Mouse (Mus musculus): ENCODE measurements around the gene Rsph14.

Gene Rsph14

GRCm38 (mm10) chr10:74994863-74995262 is 37.5 kb downstream of the Rsph14 start:
- DNase-seq (ENCODE audit: low read depth, low spot score): no peak

GRCm38 (mm10) chr10:74990584-74991322 is 41.6 kb downstream of the Rsph14 start:
- no peak for DNase-seq (ENCODE audit: low read depth, low spot score)

- DNase-seq (ENCODE audit: low read depth, low spot score): peak; percentile 65
Measured at GRCm38 (mm10) chr10:74989814-74990213, 42.6 kb downstream of the Rsph14 start.

DNA sequence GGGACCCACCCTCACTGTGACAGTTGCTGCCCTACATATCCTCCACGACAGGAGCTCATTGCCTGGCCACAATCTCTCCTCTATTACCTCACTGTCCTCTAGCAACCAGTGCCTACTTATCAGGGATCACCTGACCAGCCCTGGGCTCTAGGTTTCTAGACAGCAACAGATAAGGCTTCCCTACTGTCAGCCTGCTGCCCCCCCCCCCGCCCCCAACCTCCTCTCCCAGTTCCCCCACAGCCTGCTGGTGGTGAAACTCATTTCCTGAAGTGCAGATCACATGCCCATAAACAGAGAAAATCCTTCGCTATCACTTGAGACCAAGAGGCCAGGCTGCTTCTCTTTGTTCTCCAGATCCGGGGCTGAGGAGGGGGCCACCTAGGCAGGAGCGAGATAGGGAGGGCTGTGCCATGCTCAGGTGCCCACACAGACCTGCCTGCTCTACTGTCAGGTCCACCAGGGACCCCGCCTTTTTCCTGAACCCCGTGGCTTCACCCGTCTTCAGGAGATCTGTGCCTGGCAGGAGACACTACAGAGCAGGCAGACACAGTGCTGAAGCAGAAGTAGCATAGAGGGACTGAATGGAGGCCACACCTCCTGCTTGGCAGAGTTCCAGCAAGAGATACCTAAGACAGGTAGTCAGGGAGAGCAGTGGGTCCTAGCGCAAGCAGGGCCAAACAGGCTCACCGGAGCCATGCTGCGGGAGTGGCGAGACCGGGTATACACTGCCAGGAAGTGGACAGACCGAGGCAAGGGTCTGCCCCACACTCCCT is 44.5 kb downstream of the Rsph14 start:
- DNase-seq (ENCODE audit: low read depth, low spot score): no peak

DNA sequence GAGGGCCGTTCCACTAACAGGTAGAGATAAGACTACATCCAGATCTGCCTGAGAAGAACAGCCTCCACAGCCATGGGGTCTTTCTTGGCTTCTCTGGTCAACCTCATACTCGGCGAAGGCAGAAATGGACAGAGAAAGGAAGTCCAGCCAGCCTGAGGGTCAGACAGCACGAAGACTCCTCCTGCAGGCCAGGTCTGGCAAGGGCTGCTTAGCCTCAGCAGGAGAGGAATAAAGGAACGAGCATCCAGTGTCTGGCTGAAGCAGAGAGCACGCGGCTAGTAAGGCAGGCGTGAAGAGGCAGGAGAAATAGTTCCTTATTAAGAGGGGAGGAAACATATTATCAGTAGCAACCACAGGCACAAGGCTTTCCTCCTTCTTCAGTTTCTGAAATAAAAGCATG is 49.2 kb downstream of the Rsph14 start:
- DNase-seq (ENCODE audit: low read depth, low spot score): no peak

DNA sequence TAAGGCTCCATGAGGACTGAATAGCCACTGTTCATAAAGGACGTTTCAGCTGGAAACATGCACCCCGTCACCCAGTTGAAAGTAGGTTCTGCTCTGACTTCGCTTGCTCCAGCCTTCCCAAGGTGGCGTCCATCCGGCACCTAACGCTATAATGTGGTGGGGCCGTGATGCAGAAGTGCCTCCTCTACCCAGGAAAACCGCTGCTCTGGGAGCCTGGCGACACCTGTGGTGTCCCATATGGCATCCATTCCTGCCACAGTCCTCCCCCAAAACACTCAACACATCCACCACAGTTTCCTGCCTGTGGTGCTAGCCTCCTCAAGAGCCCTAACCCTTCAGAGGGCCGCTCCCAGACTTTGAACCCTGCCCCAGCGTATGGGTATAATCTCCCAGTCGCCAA is 51.2 kb downstream of the Rsph14 start:
- DNase-seq (ENCODE audit: low read depth, low spot score): no peak

DNA sequence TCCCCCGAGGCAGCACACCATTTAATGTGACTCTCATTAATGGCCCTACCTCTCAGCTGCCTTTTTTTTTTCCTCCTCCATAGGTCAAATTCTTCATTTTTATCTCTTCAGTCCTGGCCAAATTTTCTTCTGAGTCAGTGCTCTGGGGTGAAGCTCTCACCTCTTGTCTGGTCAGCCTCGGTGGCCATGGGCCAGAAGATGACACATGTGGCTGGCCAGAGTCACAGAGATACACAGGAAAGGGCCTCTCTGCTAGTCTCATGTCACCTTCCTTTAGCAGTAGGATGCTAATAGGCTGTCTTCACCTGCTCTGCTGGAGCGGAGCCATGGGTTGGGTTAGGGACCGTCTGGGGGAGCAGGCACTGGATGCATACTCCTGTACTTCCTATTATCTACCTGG is 54.3 kb downstream of the Rsph14 start:
- no peak for DNase-seq (ENCODE audit: low read depth, low spot score)

DNA sequence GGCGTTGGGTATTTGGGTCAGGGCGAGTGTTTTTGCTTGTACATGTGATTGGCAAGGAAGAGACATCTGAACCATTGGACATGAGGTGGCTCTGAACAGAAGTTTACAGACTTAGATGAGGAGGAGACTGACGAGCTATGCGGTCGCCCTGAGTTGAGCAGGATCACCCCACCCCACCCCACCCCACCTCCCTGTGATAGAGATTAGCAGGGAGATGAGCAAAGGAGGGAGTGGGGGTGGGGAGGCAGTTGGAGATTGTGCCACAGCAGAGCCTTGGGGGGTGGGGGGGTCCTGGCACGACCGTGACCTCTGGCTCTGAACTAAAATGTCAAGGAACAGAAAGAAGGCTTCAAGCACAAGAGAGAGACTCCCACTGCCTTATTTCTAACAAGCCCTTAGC is 56.0 kb downstream of the Rsph14 start:
- no peak for DNase-seq (ENCODE audit: low read depth, low spot score)

DNA sequence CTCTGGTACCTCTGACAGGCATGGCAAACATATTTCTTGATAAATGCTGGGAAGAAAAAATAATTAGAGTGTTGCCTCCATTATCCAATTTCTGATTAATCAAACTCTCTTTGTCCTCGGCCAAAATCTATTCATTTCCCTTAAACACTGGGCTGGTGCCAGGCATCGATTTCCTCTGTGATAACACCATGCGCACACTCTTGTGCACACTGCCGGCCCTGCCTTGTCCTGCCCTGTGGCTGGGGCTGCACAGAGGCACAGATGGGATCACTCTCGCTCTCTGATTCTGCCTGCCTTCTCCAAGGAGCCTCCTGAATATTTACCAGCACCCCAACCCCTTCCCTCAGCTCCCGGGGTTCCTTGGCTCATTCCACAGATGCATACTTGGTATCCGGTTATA is 56.8 kb downstream of the Rsph14 start:
- no peak for DNase-seq (ENCODE audit: low read depth, low spot score)

DNA sequence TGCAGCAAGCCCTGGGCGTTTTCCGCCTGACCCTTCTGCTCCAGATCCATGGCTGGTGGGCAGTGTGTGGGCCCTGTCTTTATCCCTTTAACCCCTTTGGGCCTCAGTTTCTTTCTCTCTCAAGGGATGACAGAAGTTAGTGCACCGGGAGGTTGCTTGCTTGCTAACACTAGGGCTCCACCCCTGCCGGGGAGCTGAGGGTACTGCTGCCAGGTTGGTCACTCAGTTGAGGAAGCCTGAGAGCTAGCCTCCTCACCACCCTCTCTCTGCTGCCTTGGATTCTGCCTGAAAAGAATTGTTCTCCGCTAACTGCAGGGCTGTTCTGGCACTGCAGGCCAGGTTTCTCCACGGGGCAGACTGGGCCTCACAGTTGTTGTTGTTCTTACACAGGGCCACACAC is 59.4 kb downstream of the Rsph14 start:
- DNase-seq (ENCODE audit: low read depth, low spot score): no peak

GRCm38 (mm10) chr10:74969266-74969665 is 63.1 kb downstream of the Rsph14 start:
- DNase-seq (ENCODE audit: low read depth, low spot score): peak; percentile 49

DNA sequence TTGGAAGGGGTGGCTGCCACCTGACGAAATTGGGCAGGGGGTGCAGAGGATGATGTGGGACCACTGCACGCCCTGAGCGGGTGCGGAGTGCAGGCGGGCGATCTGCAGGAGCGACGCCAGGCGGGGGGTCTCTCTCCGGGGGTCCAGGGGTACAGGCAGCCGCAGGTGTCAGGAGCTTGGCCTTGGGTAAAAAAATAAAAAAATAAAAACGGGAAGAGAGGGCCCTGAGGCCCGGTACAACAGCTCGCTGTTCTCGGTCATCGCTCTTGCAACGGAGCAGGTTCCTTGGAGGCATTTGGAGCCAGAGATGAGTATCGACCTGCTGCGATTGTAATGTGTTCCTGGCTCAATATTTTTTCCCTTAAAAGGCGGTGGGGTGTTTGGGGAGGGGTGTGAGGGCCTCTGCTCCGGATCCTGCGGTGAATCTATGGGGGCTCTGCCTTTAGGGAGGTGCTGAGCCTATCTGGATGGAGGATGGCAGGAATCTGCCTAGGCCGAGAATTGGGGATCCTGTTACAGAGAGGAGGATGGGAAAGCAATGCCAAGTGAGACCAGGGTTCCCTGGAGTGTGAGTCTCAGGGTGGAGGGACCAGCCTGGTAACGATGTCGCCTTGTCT is 64.6 kb downstream of the Rsph14 start:
- peak; percentile 49 for DNase-seq (ENCODE audit: low read depth, low spot score)

GRCm38 (mm10) chr10:74966850-74967451 is 65.4 kb downstream of the Rsph14 start, which contains the start of gene Gnaz:
Gnaz (plus strand) TSS chr10:74967177.
- peak; percentile 98 for DNase-seq (ENCODE audit: low read depth, low spot score)

DNA sequence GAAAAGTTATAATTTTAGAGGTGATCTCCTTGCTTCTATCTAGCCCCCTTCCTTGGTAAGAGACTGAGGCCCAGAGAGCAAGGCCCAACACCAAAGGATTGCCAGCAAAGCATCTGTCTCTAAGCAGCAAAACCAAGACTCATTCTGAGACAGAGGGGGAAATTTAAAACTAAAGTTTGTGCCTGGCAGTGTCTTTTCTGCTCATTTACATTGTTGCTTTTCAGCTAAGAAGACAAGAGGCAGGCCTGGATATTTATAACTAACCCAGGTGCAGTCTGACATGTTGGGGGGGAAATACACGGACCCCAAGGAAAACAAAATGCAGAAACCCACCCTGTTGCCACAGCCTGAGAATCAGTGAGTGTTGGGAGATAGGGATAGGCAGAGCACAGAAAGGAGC is 68.0 kb downstream of the Rsph14 start:
- DNase-seq (ENCODE audit: low read depth, low spot score): peak; percentile 87

GRCm38 (mm10) chr10:74952830-74953443 is 79.4 kb downstream of the Rsph14 start:
- DNase-seq (ENCODE audit: low read depth, low spot score): peak; percentile 94

GRCm38 (mm10) chr10:74940795-74941194 is 91.6 kb downstream of the Rsph14 start:
- peak; percentile 52 for DNase-seq (ENCODE audit: low read depth, low spot score)

GRCm38 (mm10) chr10:74939300-74939699 is 93.1 kb downstream of the Rsph14 start:
- DNase-seq (ENCODE audit: low read depth, low spot score): peak; percentile 72

GRCm38 (mm10) chr10:74938410-74938809 is 94.0 kb downstream of the Rsph14 start:
- DNase-seq (ENCODE audit: low read depth, low spot score): peak; percentile 35

DNA sequence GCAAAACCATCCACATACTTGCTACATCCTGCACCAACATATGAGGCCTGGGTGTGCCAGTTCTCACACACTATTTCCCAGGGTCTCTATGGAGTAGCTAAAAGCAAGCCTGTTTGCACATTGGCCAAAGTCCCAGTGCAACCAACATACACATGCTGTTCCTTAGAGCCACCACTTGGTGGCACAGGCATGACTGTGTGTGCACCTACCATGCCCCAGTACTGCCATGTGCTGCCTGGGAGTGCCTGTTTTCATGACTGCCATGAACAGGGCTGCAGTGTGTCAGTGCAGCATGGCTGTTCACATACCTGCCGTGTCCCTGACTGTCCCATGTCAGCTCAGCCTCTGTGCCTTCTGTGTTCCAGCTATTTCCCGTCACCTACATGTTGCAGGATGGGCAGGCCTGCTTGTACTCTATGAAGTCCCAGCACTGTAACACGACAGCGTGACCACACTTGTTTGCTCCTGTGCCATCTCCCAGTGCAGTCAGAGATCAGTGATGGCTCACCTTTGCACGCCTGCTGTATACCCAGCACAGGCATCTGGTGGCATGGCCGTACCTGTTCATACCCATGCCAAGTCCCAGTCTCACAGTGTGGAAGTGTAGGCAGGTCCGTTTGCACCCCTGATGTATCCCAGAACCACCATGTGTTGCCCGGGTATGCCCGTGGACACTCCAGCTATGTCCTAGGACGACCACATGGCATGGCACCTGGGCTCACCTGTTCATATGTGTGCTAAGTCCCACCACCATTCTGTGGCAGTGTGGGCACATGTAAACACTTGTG is 95.2 kb downstream of the Rsph14 start:
- peak; percentile 70 for DNase-seq (ENCODE audit: low read depth, low spot score)

GRCm38 (mm10) chr10:74935016-74935415 is 97.4 kb downstream of the Rsph14 start:
- peak; percentile 64 for DNase-seq (ENCODE audit: low read depth, low spot score)

DNA sequence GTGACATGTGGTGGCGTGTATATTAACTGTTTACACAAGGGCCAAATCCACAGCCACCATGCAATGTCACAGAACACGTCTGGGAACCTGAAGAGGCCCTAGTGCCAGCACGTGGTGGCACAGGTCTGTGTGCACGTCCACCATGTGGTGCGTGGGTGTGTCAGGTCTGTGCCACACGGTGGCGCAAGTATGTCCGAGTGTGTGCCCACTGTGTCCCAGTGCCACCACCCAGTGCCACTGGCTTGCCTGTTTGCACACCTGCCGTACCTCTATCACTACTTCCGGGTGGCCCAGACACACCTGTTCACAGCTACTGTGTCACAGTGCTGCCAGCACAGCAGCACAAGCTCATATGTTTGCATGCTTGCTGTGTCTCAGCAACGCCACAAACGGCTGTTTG is 97.9 kb downstream of the Rsph14 start:
- peak; percentile 30 for DNase-seq (ENCODE audit: low read depth, low spot score)

Measured in A20 (cell line).